Mouse (Mus musculus) liver, adult 2 months (tissue): ENCODE data around the gene Eri2.

Experiments
- CTCF ChIP-seq: fragments of 200-500 bp; IDR thresholded peaks from 2 replicates; pipeline ENCODE4 v1.5.1; 2011; ENCODE audit warnings: low read depth, low read length, control low read depth
- POLR2A ChIP-seq: fragments of 200-500 bp; IDR thresholded peaks from 2 replicates; pipeline ENCODE4 v1.6.1; 2011; ENCODE audit warnings: low read length, control low read depth; ENCODE audit not compliant: insufficient read depth; ENCODE audit errors: extremely low read depth

DNA sequence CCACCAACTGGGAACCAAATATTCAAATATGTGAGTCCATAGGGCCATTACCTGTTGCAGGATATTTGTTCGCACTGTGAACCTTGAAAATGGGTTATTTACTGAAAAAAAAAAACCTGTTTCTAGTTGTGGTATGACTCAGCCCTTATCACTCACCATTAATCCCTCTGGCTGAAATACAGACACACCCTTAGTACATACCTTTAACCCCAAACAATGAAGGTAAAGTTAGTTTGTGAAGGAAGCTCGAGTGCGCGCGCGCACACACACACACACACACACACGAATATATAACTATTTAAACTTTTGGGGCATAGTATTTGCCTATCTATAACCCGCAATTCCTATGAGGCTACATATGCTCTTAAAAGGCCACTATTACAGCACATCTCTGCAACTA is 24.0 kb downstream of the Eri2 start:
- TF ChIP-seq CTCF (no peak), POLR2A (no peak)
